Mouse (Mus musculus) C3H10T1/2 (cell line): Measurements from ENCODE around the gene Gm5965. TPM values are rescaled to one million over a fixed set of nuclear protein-coding genes. Genes with fewer than 3 reads are reported as not detected.

Experiments
- polyA plus RNA-seq, 2 experiments: library from polyadenylated mRNA; unstranded; fragments of >200 nt; fragmentation: generic; extraction: Trizol; gene quantifications; one replicate each; pipeline ENCODE4 v1.2.1; 2012; ENCODE audit warnings: missing spikeins in 2 of 2

The Gm5965 gene
- not detected for polyA plus RNA-seq

GRCm38 (mm10) chr16:88777596-88777995 is at the start of gene Gm5965:
Gm5965 (plus strand) TSS chr16:88777896.

DNA sequence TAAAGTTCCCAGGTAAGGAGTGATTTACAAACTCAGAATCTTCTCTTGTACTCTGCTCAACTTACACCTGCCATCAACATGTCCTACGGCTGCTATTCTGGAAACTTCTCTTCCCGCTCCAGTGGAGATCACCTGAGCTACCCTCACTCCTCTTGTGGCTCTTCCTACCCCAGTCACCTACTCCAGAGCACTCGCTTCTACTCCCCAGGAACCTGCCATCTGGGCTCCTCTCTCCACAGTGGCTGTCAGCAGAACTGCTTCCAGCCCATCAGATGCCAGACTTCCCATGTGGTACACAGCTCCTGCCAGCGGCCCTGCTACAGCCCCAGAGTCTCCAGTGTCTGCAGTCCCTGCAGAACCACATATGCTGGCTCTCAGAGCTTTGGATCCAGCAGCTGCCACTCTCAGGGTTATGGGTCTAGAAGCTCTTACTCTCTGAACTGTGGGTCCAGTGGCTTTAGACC is 48.9 kb upstream of the Gm5965 start, which contains the start of gene Krtap13-1:
Gene Krtap13-1 (plus strand): TSS at position 51 of the 464 bp plus-strand sequence.

DNA sequence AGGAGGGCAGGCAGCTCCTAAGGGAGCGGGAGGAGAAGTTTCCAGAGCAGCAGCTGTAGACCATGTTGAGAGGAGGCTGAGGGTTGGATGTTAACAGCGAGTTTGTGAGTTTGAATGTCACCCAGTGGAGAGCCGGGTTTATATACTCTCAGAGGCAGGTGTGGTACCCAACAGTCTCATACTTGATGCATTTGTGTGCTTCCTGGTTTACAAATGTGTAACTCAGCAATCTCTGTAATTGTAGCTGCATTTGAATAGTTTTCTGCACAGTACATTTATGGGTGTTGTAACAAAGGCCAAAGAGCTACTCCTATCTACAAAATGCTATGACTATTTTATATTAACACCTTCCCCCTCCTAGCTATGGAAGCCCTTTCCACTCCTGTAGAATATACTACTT is 26.2 kb upstream of the Gm5965 start, which contains the start of gene Krtap13:
Gene Krtap13 (minus strand): TSS at position 101 of the 400 bp plus-strand sequence.

GRCm38 (mm10) chr16:88758547-88758946 is 19.1 kb upstream of the Gm5965 start, which contains the start of gene 2310034C09Rik:
2310034C09Rik (plus strand) TSS chr16:88758847.

GRCm38 (mm10) chr16:88774106-88774505 is 3.6 kb upstream of the Gm5965 start, which contains the start of gene 2310057N15Rik:
2310057N15Rik (minus strand) TSS chr16:88774206.

DNA sequence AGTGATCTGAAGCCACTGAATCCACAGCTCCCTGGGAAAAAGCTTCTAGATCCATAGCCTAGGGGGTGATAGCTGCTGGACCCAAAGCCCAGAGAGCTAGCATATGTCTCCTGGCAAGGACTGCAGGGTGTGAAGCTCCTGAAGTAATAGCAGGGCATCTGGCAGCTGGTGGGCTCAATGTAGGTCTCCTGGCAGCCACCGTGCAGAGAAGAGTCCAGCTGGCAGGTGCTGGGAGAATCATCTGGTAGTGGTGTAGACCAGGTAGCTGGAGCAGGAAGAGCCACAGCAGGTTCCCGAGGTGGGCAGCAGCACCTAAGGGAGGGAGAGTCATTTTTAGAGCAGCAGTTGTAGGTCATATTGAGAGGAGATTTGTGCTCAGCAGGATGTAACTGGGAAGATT is 34.1 kb downstream of the Gm5965 start, which contains the start of gene Gm20741:
Gene Gm20741 (minus strand): TSS at position 394 of the 400 bp plus-strand sequence.

DNA sequence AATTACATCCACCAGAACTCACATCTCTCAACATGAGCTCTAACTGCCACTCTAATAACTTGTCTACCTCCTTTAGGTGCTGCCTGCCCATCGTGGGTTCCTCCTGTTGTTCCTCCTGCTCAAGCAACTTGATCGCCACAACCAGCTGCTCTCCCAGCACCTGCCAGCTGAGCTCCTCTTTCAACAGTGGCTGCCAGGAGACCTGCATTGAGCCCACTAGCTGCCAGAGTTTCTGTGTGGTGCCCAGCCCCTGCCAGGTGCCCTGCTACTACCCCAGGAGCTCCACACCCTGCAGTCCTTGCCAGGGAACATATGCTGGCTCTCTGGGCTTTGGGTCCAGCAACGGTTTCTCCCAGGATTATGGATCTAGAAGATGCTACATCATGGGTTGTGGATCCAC is 42.4 kb downstream of the Gm5965 start, which contains the start of gene Krtap15:
Gene Krtap15 (plus strand): TSS at position 150 of the 400 bp plus-strand sequence.

GRCm38 (mm10) chr16:88826095-88826652 is 48.5 kb downstream of the Gm5965 start, which contains the start of gene Krtap14:
Krtap14 (minus strand) TSS chr16:88826145.

Other genes starting within 250 kb of the Gm5965 start
- gene Cldn8, start 214.7 kb upstream of the Gm5965 start, polyA plus RNA-seq = not detected
- gene Krtap24-1, start 165.6 kb upstream of the Gm5965 start, polyA plus RNA-seq = not detected
- not detected for gene 2310079G19Rik, start 150.2 kb upstream of the Gm5965 start, polyA plus RNA-seq
- gene Krtap26-1, start 130.1 kb upstream of the Gm5965 start, polyA plus RNA-seq = not detected
- not detected for gene Krtap27-1, start 106.2 kb upstream of the Gm5965 start, polyA plus RNA-seq
- not detected for gene 2310061N02Rik, start 69.9 kb upstream of the Gm5965 start, polyA plus RNA-seq
- gene Krtap13-1, start 49.0 kb upstream of the Gm5965 start, polyA plus RNA-seq = not detected
- gene Krtap13, start 26.3 kb upstream of the Gm5965 start, polyA plus RNA-seq = not detected
- not detected for gene 2310034C09Rik, start 19.0 kb upstream of the Gm5965 start, polyA plus RNA-seq
- not detected for gene 2310057N15Rik, start 3.7 kb upstream of the Gm5965 start, polyA plus RNA-seq
- gene Gm20741, start 34.3 kb downstream of the Gm5965 start, polyA plus RNA-seq = not detected
- gene Krtap15, start 42.3 kb downstream of the Gm5965 start, polyA plus RNA-seq = not detected
- gene Krtap14, start 48.2 kb downstream of the Gm5965 start, polyA plus RNA-seq = not detected
- gene Krtap19-1, start 91.5 kb downstream of the Gm5965 start, polyA plus RNA-seq = not detected
- not detected for gene Krtap19-2, start 96.4 kb downstream of the Gm5965 start, polyA plus RNA-seq
- gene Krtap19-3, start 100.1 kb downstream of the Gm5965 start, polyA plus RNA-seq = not detected
- not detected for gene Krtap19-4, start 107.2 kb downstream of the Gm5965 start, polyA plus RNA-seq
- not detected for gene Krtap19-5, start 118.6 kb downstream of the Gm5965 start, polyA plus RNA-seq
- gene Krtap19-9b, start 154.4 kb downstream of the Gm5965 start, polyA plus RNA-seq = not detected
- not detected for gene Krtap16-3, start 185.0 kb downstream of the Gm5965 start, polyA plus RNA-seq
- gene Krtap22-2, start 232.9 kb downstream of the Gm5965 start, polyA plus RNA-seq = not detected
- not detected for gene Gm10229, start 237.4 kb downstream of the Gm5965 start, polyA plus RNA-seq